Mouse (Mus musculus): Measurements from ENCODE around the gene Aim2. TPM values are rescaled to one million over a fixed set of nuclear protein-coding genes. Genes with fewer than 3 reads are reported as not detected.

The Aim2 gene
- polyA plus RNA-seq, 1 experiment: 62.9 TPM

Other genes starting within 250 kb of the Aim2 start
- not detected in 2 replicates for gene Olfr1408, start 213.5 kb upstream of the Aim2 start, polyA plus RNA-seq (2012; ENCODE audit: insufficient read depth, insufficient read length, missing spikeins)
- gene Olfr1406, start 160.2 kb upstream of the Aim2 start, polyA plus RNA-seq (2012; ENCODE audit: insufficient read depth, insufficient read length, missing spikeins): not detected in 2 replicates
- not detected in 2 replicates for gene Olfr218, start 153.1 kb upstream of the Aim2 start, polyA plus RNA-seq (2012; ENCODE audit: insufficient read depth, insufficient read length, missing spikeins)
- not detected in 2 replicates for gene Olfr1404, start 138.5 kb upstream of the Aim2 start, polyA plus RNA-seq (2012; ENCODE audit: insufficient read depth, insufficient read length, missing spikeins)
- gene Fcer1a, start 123.7 kb upstream of the Aim2 start, polyA plus RNA-seq (2012; ENCODE audit: insufficient read depth, insufficient read length, missing spikeins): not detected in 2 replicates
- gene Olfr418, start 84.9 kb upstream of the Aim2 start, polyA plus RNA-seq (2012; ENCODE audit: insufficient read depth, insufficient read length, missing spikeins): not detected in 2 replicates
- gene Mptx2, start 73.1 kb upstream of the Aim2 start, polyA plus RNA-seq (2012; ENCODE audit: insufficient read depth, insufficient read length, missing spikeins): not detected in 2 replicates
- gene Ackr1, start 17.1 kb upstream of the Aim2 start, polyA plus RNA-seq (2012; ENCODE audit: insufficient read depth, insufficient read length, missing spikeins): not detected in 2 replicates
- gene Cadm3, start 16.8 kb downstream of the Aim2 start, polyA plus RNA-seq (2012; ENCODE audit: insufficient read depth, insufficient read length, missing spikeins): not detected in 2 replicates
- 17.7 and 19.1 TPM in 2 replicates for gene Ifi206, start 140.2 kb downstream of the Aim2 start, polyA plus RNA-seq (2012; ENCODE audit: insufficient read depth, insufficient read length, missing spikeins)
- 4.4 and 7.1 TPM in 2 replicates for gene Ifi214, start 185.1 kb downstream of the Aim2 start, polyA plus RNA-seq (2012; ENCODE audit: insufficient read depth, insufficient read length, missing spikeins)
- 57.2 and 58.1 TPM in 2 replicates for gene Ifi213, start 248.4 kb downstream of the Aim2 start, polyA plus RNA-seq (2012; ENCODE audit: insufficient read depth, insufficient read length, missing spikeins)